Mouse (Mus musculus) hindbrain, embryonic 13.5 days (tissue): ENCODE results near the gene Wipf3. TPM values are rescaled to one million over a fixed set of nuclear protein-coding genes. Genes with fewer than 3 reads are reported as not detected.

Source experiments
- ATAC-seq: fragments of 200-750 bp; cut with Nextera tagmentation; 2 replicates; pipeline ENCODE4 v1.8.0; 2017; ENCODE audit warnings: moderate TSS enrichment; ENCODE audit not compliant: low FRiP score
- H3K27ac ChIP-seq: fragments of 300-500 bp; sonication (generic); 2 replicates; pipeline ENCODE4 v1.5.1; 2015; ENCODE audit warnings: inconsistent platforms, mild to moderate bottlenecking, moderate library complexity
- H3K27me3 ChIP-seq: fragments of 300-500 bp; sonication (generic); 2 replicates; pipeline ENCODE4 v1.6.1; 2015; ENCODE audit warnings: mild to moderate bottlenecking, inconsistent platforms
- H3K36me3 ChIP-seq: fragments of 300-500 bp; sonication (generic); 2 replicates; pipeline ENCODE4 v1.6.1; 2015; ENCODE audit warnings: mild to moderate bottlenecking, inconsistent platforms
- H3K4me1 ChIP-seq: fragments of 300-500 bp; sonication (generic); replicated peaks from 2 replicates; pipeline ENCODE4 v1.6.1; 2015; ENCODE audit warnings: inconsistent platforms
- H3K4me2 ChIP-seq: fragments of 300-500 bp; sonication (generic); 2 replicates; pipeline ENCODE4 v1.6.1; 2015; ENCODE audit warnings: inconsistent platforms, mild to moderate bottlenecking, moderate library complexity
- H3K4me3 ChIP-seq: fragments of 300-500 bp; sonication (generic); 2 replicates; pipeline ENCODE4 v1.5.1; 2015; ENCODE audit warnings: mild to moderate bottlenecking, inconsistent platforms
- H3K9ac ChIP-seq: fragments of 300-500 bp; sonication (generic); 2 replicates; pipeline ENCODE4 v1.6.1; 2015; ENCODE audit warnings: mild to moderate bottlenecking, inconsistent platforms
- H3K9me3 ChIP-seq: fragments of 300-500 bp; sonication (generic); 2 replicates; pipeline ENCODE4 v1.6.1; 2016; ENCODE audit warnings: inconsistent platforms
- WGBS: fragments of 180-500 bp; shearing (Covaris S2); methylation state at CpG from one replicate; pipeline ENCODE4 v1.1.7; 2015; 5-methylcytosine and 5-hydroxymethylcytosine counted together
- polyA plus RNA-seq: library from polyadenylated mRNA; unstranded; fragments of >200 nt; fragmentation: Nextera tagmentation; extraction: Ambion mirVana; gene quantifications from 2 replicates; pipeline ENCODE4 v1.2.1, GENCODE M21; 2015

Gene Wipf3
- polyA plus RNA-seq, 1 experiment from 2014 or later = 3.2 TPM

GRCm38 (mm10) chr6:54435663-54436062 is 6.3 kb downstream of the Wipf3 start:
- no peak overlapping the region for H3K4me2 ChIP-seq
- ATAC-seq = no peak
- H3K36me3 ChIP-seq = no peaks in the 10 kb centered on the region
- no peak overlapping the region for H3K9ac ChIP-seq
- no peaks in the 10 kb centered on the region for H3K9me3 ChIP-seq
- peaks cover 44% of the 10 kb centered on the region for H3K4me1 ChIP-seq
- WGBS = 37% methylated on average over 7 of the region's 7 CpGs
- H3K4me3 ChIP-seq = no peak overlapping the region
- no peak overlapping the region for H3K27ac ChIP-seq
- peaks cover 13% of the 10 kb centered on the region for H3K27me3 ChIP-seq

- H3K9me3 ChIP-seq = no peaks in the 10 kb centered on the region
- H3K4me3 ChIP-seq = no peak overlapping the region
- H3K27me3 ChIP-seq = peaks cover 6% of the 10 kb centered on the region
- H3K36me3 ChIP-seq = no peaks in the 10 kb centered on the region
- no peak overlapping the region for H3K4me2 ChIP-seq
- H3K4me1 ChIP-seq = peaks cover 38% of the 10 kb centered on the region
- H3K27ac ChIP-seq = no peak overlapping the region
- 75% methylated on average over 5 of the region's 5 CpGs for WGBS
- no peak for ATAC-seq
- H3K9ac ChIP-seq = no peak overlapping the region
Measured at GRCm38 (mm10) chr6:54436286-54436685, 6.9 kb downstream of the Wipf3 start.

GRCm38 (mm10) chr6:54438510-54438909 is 9.1 kb downstream of the Wipf3 start:
- WGBS = 81% methylated on average over 4 of the region's 4 CpGs
- no peaks in the 10 kb centered on the region for H3K27me3 ChIP-seq
- peaks cover 18% of the 10 kb centered on the region for H3K4me1 ChIP-seq
- no peak overlapping the region for H3K4me2 ChIP-seq
- no peak overlapping the region for H3K9ac ChIP-seq
- H3K36me3 ChIP-seq = no peaks in the 10 kb centered on the region
- H3K9me3 ChIP-seq = no peaks in the 10 kb centered on the region
- H3K27ac ChIP-seq = no peak overlapping the region
- H3K4me3 ChIP-seq = no peak overlapping the region
- no peak for ATAC-seq

GRCm38 (mm10) chr6:54440658-54441057 is 11.3 kb downstream of the Wipf3 start:
- Histone ChIP-seq H3K4me2 (no peak overlapping the region), H3K9me3 (no peaks in the 10 kb centered on the region), H3K36me3 (no peaks in the 10 kb centered on the region), H3K27ac (no peak overlapping the region), H3K27me3 (no peaks in the 10 kb centered on the region), H3K4me3 (no peak overlapping the region), H3K9ac (no peak overlapping the region), H3K4me1 (peaks cover 7% of the 10 kb centered on the region)
- ATAC-seq = no peak
- WGBS = 94% methylated on average over 6 of the region's 6 CpGs

GRCm38 (mm10) chr6:54443657-54444056 is 14.3 kb downstream of the Wipf3 start:
- H3K4me3 ChIP-seq = no peak overlapping the region
- no peak overlapping the region for H3K27ac ChIP-seq
- ATAC-seq = no peak
- peaks cover 9% of the 10 kb centered on the region; the same call in 1 of the 2 replicates for H3K4me1 ChIP-seq
- WGBS = 76% methylated on average over 4 of the region's 4 CpGs
- no peaks in the 10 kb centered on the region for H3K9me3 ChIP-seq
- no peak overlapping the region for H3K9ac ChIP-seq
- H3K27me3 ChIP-seq = no peaks in the 10 kb centered on the region; the same call in 1 of the 2 replicates
- H3K4me2 ChIP-seq = no peak overlapping the region
- no peaks in the 10 kb centered on the region for H3K36me3 ChIP-seq

GRCm38 (mm10) chr6:54444086-54444485 is 14.7 kb downstream of the Wipf3 start:
- H3K4me2 ChIP-seq = no peak overlapping the region
- ATAC-seq = no peak
- no peak overlapping the region for H3K9ac ChIP-seq
- H3K27ac ChIP-seq = no peak overlapping the region
- WGBS = 73% methylated on average over 7 of the region's 7 CpGs
- no peaks in the 10 kb centered on the region for H3K9me3 ChIP-seq
- H3K4me3 ChIP-seq = no peak overlapping the region
- H3K27me3 ChIP-seq = no peaks in the 10 kb centered on the region; the same call in 1 of the 2 replicates
- peaks cover 9% of the 10 kb centered on the region; the same call in 1 of the 2 replicates for H3K4me1 ChIP-seq
- H3K36me3 ChIP-seq = no peaks in the 10 kb centered on the region

DNA sequence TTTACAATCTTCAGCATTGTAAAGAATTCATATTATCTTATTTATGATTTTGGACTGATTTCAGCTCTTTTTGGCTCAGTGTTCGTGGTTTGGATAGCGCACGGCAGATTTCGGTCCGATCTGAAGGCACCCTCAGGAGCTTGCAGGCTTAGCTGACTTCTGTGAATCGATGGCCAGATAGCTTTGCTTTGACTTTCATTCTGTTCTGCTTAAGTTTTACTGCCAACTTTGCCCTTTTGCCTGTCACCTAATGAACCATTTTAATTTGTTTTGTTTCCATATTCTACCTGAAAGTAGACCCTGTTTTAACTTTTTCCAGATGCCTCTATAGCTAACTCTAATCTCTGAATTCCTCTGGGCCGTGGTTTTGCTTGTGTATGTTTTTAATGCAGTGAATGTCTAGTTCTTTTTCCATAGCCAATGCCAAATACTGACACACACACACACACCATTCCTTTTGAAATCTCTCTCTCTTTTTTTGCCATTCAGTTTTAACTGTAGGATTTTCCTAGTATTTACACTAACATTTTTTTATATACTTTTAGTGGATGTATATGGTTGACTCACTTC is 15.9 kb downstream of the Wipf3 start:
- no peaks in the 10 kb centered on the region; the same call in 1 of the 2 replicates for H3K27me3 ChIP-seq
- H3K27ac ChIP-seq = no peak overlapping the region
- WGBS = 84% methylated on average over 7 of the region's 7 CpGs
- no peaks in the 10 kb centered on the region for H3K36me3 ChIP-seq
- H3K4me3 ChIP-seq = no peak overlapping the region
- no peak overlapping the region for H3K9ac ChIP-seq
- H3K4me2 ChIP-seq = no peak overlapping the region
- H3K4me1 ChIP-seq = peaks cover 9% of the 10 kb centered on the region; the same call in 1 of the 2 replicates
- no peak for ATAC-seq
- H3K9me3 ChIP-seq = no peaks in the 10 kb centered on the region

- peaks cover 11% of the 10 kb centered on the region; the same call in 1 of the 2 replicates for H3K4me1 ChIP-seq
- ATAC-seq = no peak
- no peaks in the 10 kb centered on the region for H3K9me3 ChIP-seq
- H3K4me3 ChIP-seq = no peak overlapping the region
- no peak overlapping the region for H3K9ac ChIP-seq
- H3K4me2 ChIP-seq = no peak overlapping the region
- H3K27me3 ChIP-seq = no peaks in the 10 kb centered on the region; the same call in 1 of the 2 replicates
- WGBS = 72% methylated on average over 4 of the region's 4 CpGs
- H3K27ac ChIP-seq = 0 out of 2 replicates have a peak overlapping the region, but pooled peaks have one; percentile 14
- H3K36me3 ChIP-seq = no peaks in the 10 kb centered on the region
Measured at GRCm38 (mm10) chr6:54447353-54447752, 17.9 kb downstream of the Wipf3 start.

DNA sequence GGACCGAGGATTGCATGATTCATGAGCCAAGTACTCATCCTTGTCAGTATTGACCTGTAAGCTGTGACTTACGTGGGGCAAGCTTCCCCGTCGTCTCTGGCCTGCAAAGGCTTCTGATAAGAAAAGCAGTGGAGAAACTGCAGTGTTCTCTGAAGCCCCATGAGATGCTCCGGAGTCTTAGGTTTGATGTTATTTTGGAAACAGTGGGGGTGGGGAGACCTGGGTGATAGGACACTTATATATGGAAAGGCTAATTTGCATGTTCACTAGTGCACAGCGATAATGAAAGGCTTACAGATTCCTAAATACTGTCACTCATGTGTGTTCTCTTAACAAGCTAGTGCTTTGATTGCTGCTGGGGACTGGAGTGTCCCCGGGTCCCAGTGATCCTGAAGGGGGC is 30.3 kb downstream of the Wipf3 start:
- Histone ChIP-seq H3K4me2 (no peak overlapping the region), H3K9ac (no peak overlapping the region), H3K27me3 (peaks cover 5% of the 10 kb centered on the region; the same call in 1 of the 2 replicates), H3K9me3 (no peaks in the 10 kb centered on the region), H3K36me3 (no peaks in the 10 kb centered on the region), H3K4me1 (peaks cover 27% of the 10 kb centered on the region), H3K27ac (no peak overlapping the region), H3K4me3 (no peak overlapping the region)
- WGBS = 64% methylated on average over 7 of the region's 7 CpGs
- ATAC-seq = no peak

DNA sequence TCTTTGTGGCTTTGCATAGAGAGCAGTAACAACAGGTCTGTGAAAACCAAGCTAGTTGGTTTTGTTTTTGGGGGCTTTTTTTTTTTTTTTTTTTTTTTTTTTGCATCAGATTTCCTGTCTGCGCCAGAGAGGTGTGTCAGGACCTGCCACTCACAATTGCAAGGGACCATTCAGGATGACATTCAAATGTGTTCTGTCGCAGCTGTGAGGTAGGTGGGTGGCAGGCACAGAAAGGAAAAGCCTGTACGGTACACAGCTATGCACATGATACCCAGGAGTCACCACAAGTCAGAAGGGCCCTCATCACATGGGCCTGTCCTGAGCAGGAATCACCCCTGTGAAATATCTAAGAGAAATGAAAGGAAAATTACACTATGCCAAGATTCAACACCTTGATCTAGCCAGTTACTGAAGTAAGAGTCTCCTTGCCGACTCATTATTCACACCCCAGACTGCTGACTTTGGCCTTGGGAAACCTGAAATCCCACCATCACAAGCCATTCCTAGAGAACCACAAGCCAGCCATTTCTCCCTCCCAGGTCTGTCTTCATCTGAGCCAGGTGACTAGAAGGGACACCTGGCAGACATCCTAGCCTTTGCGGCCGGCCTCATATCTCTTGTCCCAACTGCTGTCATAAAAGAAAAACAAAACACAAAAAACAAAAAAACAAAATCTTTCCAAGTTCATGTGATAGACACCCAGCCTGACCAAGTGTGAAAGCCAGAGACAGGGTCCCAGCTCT is 30.9 kb downstream of the Wipf3 start:
- no peak overlapping the region for H3K4me2 ChIP-seq
- no peaks in the 10 kb centered on the region for H3K36me3 ChIP-seq
- H3K9me3 ChIP-seq = no peaks in the 10 kb centered on the region
- no peak overlapping the region for H3K9ac ChIP-seq
- no peak overlapping the region for H3K27ac ChIP-seq
- peaks cover 27% of the 10 kb centered on the region for H3K4me1 ChIP-seq
- peaks cover 8% of the 10 kb centered on the region; the same call in 1 of the 2 replicates for H3K27me3 ChIP-seq
- H3K4me3 ChIP-seq = no peak overlapping the region
- ATAC-seq = no peak
- 82% methylated on average over 6 of the region's 6 CpGs for WGBS

- no peak for ATAC-seq
- WGBS = 61% methylated on average over 13 of the region's 13 CpGs
- H3K27ac ChIP-seq = no peak overlapping the region
Measured at GRCm38 (mm10) chr6:54460915-54461671, 31.7 kb downstream of the Wipf3 start.

GRCm38 (mm10) chr6:54462766-54463165 is 33.4 kb downstream of the Wipf3 start:
- H3K4me3 ChIP-seq = no peak overlapping the region
- H3K27me3 ChIP-seq = peaks cover 9% of the 10 kb centered on the region; the same call in 1 of the 2 replicates
- H3K4me2 ChIP-seq = no peak overlapping the region
- H3K36me3 ChIP-seq = no peaks in the 10 kb centered on the region
- H3K9ac ChIP-seq = no peak overlapping the region
- ATAC-seq = no peak
- H3K4me1 ChIP-seq = peaks cover 27% of the 10 kb centered on the region
- no peaks in the 10 kb centered on the region for H3K9me3 ChIP-seq
- WGBS = 89% methylated on average over 6 of the region's 6 CpGs
- H3K27ac ChIP-seq = no peak overlapping the region

More at GRCm38 (mm10) chr6:54460915-54461671, 31.7 kb downstream of the Wipf3 start:
- H3K4me1 ChIP-seq = peaks cover 27% of the 10 kb centered on the region
- H3K27me3 ChIP-seq = peaks cover 9% of the 10 kb centered on the region; the same call in 1 of the 2 replicates
- no peak overlapping the region for H3K4me3 ChIP-seq
- no peak overlapping the region for H3K4me2 ChIP-seq
- H3K36me3 ChIP-seq = no peaks in the 10 kb centered on the region
- H3K9ac ChIP-seq = no peak overlapping the region
- no peaks in the 10 kb centered on the region for H3K9me3 ChIP-seq
